Mouse (Mus musculus) embryo, embryonic 10 days (tissue): ENCODE measurements at regions not wholly inside any gene's neighbourhood (a gene's known extent, or its start where the extent isn't known, plus 50 kb on each side); places are given as distances from the start of the nearest gene placed in this dataset.
A peak's percentile ranks its signal among the peaks of the same experiment; 100 is the strongest.

Source experiments
- DNase-seq: peaks from one replicate; pipeline ENCODE4 v3.0.0-alpha.2; 2015; ENCODE audit warnings: low spot score

DNA sequence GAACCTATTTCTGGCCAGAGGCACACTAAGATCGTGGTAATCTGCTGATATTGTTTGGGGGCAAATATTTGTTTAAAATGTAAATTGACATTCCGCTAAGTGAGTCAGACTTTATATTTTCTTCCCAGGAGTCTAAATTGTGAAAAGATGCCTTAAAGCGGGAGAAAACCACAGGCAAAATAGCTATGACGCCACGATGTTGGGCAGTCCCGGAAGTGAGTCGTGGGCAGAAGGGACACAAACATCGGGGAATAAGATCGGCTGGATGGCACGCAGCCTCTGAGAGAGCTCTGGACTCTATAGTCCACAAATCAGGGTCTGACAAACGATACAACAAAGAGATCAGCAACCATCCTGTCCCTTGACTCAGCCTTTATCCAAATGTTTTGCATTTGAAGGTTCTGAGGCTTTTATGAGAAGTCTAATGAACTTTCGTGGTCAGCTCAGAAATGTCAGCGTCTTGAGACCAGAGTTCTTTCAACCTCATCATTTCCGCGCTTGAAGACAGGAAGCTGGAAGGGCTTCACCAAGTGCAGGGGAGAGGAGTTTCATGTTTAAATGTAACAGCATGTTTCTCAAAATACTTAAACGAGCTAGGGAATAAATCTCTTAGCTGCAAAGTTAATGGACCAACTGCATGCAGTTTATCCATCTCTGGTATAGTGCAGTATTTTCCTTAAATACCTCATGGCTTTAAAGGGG, 472.2 kb upstream of the Intu start:
- DNase-seq = no peak

DNA sequence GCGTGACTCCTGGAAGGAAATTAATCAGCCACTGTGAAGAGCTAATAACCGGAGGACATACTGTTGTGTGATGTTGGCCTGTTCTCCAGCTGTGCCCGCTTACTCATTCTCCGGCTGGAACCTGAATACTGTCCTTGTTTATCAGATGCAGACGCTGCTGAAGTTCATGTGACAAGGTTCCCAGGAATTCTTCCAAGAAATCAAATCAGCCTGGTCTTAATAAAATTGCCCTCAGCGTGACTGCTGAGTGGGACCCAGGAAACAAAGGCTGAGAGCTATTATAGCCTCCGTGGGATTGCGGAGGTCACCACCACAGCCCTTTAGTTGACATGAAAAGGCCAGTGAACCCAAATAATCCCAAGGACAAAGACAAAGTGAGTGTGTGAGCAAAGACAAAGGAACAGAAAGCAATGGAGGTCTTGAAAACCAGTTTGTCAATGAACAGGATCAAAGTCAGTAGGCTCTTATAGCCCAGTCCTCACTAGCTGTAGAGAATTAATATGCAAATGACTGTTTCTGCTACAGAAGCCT, 460.9 kb upstream of the Intu start:
- peak; percentile 65 for DNase-seq

DNA sequence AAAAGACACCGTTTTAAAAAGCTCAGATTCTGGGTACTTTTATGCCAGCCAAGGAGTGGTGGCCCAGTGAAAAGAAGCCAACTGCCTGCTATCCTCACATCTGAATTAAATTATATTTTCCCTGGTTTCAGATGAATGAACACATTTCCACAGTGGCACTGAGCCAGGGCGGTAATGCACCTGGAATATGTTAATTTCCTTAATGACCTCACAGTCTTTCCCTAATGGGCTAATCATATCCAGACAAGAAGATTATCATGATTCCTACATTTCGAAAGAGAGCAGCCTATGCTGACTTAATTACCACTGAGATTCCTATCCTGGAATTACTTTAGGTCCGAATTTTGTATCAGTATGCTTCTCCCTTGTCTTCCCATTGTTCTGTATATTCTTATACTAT, 454.3 kb upstream of the Intu start:
- no peak for DNase-seq

DNA sequence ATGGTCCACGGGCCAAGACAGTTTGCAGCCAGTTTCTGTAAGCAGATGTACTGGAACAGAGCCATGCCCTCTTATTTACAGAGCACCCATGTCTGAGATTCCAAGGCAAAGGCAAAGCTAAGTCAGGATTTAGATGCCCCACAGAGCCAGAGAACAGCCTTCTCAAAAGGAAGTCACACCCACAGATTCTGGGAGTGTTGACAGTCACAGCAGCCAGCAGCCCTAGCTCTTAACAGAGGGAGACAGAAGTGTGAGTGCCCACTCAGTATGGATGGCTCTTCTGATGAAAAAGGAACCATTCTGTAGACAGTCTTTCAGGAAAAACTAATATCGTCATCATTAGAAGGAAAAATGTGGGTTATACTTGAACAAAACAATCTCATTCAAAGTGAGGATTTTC, 446.0 kb upstream of the Intu start:
- no peak for DNase-seq

DNA sequence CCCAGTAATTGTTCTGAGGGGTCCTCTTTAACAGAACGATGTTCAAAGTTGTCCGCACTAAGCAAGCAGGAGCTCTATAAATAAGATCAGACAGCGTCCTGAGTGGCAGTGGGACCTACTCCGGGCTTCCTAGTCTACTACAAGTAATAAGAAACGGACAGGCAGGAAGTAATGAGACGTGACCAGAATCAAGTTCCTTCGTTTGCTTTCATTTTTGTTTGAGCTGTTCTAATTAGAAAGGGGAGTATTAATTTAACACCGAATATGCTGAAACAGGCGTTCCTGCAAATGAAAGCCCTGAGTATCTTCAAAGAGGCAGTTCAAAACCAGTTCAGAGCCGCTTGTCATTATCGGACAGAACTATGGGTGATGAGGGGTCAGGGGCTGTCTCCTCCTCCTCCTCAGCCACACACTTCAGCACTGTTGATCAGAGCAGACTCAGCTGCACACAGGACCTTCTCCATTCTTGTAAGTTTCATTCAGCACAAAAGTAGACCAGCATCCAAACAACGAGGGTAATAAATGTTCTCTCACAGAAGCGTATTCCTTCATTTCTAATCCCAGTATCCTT, 439.2 kb upstream of the Intu start:
- DNase-seq = no peak

DNA sequence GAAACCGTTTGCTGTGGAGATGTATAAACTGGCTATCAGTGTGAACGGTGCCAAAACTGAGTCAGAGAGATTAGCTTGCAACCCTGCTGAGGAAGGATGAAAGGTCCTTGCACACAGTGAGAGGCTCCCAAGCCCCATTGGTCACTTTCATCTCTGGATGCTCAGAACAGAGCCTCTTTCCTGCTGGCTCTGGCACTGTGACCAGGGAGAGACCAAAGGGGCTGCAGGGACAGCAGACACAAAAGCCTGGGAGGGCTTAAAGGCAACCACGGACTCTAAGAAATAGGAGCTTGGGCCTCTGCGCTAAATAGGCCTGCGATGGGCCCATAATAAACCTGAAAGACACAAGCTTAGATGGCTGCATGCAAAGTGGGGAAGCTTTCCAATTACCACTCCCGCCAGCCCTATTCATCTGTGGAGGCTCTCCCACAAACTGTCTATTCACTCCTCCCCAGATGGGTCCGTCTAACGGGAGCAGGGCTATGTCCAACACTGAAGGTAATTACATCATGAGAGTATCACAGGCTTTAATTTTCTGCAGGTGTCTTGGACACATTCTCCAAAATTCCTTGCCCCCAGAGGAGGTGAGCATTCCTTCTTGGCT, 438.2 kb upstream of the Intu start:
- no peak for DNase-seq

DNA sequence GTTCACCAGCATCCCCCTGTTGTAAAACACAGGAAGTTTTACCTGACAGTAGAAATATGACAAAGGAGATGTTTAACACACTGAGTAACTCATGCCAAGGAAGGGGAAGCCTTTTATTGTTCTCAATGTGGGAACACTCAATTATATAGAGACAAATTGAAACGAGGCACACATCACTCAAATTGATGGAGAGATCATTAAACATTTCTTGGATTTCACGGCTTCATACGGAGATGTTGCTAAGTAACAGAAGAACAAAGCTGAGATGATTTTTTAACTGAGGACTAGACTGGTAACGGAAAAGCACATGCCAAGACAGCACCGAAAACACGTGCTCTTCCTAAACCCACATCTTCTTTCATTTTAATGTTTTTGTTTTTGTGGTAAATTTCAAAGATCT, 437.0 kb upstream of the Intu start:
- DNase-seq = no peak

DNA sequence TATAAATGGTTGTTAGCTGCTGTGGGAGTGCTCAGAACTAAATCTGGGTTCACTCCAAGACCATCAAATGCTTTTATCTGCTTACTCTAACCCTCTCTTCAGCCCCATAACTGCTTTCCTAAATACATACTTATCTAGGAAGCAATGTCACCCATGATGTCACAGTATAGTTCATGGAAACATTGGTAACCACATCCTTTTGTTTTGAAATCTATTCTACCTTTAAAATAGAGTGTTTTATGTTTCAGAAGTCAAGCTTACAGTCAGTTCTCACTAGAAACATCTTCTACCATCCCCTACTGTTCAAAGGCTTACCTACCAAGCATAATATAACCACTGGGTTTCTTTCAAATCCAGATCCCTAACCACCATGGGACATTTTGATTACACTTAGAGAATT, 436.4 kb upstream of the Intu start:
- DNase-seq = no peak

DNA sequence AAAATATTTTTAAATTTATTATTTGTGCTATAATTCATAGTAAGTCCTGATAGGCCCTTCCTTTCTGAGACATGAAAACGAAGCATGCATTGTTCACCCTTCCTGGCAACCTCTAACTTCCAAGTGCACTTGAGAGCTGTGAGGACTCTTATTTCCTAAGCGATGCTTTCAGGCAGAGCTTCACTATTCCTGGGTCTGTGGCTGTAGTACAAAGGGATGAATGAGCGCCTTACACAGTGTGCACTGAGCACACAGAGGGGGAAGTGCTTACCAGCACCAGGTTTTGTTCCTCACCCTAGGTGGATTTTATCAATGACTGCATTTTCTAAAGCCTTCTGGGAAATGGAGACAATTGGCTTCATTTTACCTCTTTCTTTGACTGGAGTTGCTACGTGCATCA, 428.4 kb upstream of the Intu start:
- peak; percentile 68 for DNase-seq

DNA sequence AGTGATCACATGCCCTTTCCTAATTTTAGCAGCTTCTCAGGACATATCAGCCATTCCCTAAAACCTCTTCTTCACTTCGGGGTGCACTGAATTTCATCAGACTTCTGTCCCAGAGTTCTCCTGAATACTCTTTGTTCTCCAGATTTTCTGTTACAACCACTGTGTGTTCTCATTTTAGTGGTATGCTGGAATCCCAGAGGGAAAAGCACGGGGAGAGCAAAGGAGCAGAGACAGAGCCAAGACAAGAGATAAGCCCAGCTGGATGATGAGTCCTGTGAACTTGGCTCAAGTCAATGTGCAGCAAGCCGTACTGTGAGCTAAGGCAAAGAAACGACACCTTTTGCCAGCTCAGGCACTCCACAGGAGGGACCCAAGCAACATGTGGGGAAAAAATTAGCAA, 416.3 kb upstream of the Intu start:
- no peak for DNase-seq

DNA sequence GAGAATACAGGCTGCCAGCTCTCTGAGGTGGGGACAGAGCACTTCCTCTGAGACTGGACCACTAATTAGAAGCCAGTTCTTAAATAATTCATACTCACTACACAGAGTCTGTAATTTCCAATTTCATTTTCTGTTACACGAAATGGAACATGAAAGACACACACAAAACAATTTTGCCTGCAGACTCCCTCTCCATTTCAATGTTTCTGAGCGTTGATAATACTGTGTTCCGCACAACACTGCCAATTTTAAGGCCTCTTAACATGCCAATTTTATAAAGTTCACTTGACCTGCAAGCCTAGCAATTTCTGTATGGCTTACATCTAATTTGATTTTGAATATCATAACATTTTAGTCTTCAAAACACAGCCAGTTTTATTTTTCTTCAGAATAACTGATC, 412.5 kb upstream of the Intu start:
- no peak for DNase-seq

DNA sequence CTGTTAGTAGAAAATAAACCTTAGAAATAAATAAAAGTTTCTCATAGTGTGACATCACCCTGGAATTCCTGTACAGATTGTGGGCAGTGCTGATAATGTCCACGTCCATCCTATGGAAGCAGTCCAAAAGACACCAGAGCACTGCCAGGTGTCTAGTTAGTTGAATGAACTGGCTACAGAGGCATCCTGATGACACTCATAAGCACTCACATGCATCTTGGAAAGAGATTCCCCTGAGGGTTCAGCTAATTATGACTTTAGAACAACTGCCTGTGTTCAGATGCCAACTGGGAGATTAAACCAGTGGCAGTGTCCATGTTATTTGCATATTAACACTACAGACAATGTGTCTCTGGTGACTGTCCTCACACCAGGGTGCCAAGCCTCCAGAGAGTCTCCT, 411.6 kb upstream of the Intu start:
- no peak for DNase-seq

DNA sequence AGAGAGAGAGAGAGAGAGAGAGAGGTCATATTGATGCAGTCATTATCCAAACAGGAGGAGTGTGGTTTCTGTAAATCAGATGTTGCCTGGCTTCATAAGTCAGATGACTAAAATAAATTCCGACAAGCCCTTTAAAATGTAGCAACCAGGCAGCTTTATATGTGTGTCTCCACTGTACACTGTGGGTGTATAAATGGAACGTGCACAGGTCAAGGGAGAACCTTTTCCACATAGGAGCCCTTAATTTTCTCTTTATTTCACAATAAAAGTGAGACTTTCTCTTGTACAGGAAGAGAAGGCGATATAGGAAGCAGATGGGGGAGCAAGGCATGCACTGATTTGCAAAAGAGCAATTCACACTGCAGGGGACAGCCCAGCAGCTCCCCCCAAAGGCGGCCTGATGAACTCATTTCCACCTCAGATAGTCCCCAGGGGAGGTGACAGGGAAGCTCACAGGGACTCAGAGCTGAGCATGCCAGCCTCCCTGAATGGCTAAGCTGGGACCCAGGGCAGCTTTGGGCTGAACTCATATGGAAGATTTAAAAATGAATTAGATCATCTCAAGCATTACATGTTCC, 410.7 kb upstream of the Intu start:
- peak; percentile 75 for DNase-seq

DNA sequence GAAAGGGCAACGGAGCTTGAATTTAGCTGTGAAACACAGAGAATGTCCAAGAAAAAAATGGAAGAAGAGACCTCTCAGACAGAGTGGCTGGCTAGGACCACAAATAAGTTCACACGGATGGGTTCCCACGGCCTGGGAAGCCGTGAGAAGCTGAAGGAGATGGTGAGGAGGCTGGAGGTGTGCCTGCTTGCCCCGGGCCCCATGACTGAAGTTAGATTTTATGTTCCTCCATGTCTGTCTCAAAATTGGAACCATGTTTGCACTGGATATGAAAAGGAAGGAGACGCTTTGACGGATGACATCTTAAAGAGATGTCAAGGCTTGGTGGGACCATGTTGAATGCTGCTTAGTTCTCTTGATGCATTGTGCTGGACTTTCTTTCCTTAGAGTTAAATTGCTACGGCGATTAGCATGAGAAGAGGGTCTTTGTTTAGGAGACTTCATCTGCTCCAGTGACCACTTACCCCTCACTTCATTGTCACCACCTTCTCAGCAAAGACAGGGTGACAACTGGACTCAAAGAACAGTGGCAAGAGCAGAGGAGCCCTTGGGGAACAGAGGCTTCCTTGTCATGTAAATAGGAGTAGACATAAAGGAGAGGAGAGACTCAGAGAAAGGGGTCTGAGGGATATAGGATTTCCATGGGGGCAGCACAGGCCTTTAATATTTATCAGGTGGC, 407.4 kb upstream of the Intu start:
- peak; percentile 60 for DNase-seq

DNA sequence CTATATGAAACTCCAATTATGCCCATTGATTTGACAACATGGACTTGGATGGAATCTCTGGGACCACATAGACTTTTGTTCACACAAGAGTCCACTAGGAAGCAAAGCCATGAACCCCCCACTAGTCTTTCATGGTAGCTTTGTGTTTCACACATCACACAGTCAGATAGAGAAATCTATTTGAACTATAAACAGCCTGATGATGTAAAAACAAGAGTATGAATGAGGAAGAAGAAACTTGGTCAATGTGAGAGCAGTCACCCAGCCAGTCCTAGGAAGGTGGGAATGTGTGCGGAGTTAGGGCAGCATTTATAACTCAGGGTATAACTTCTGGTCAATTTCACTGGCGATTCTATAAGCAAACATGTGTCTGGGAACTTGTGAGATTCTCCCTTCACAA, 404.2 kb upstream of the Intu start:
- no peak for DNase-seq

DNA sequence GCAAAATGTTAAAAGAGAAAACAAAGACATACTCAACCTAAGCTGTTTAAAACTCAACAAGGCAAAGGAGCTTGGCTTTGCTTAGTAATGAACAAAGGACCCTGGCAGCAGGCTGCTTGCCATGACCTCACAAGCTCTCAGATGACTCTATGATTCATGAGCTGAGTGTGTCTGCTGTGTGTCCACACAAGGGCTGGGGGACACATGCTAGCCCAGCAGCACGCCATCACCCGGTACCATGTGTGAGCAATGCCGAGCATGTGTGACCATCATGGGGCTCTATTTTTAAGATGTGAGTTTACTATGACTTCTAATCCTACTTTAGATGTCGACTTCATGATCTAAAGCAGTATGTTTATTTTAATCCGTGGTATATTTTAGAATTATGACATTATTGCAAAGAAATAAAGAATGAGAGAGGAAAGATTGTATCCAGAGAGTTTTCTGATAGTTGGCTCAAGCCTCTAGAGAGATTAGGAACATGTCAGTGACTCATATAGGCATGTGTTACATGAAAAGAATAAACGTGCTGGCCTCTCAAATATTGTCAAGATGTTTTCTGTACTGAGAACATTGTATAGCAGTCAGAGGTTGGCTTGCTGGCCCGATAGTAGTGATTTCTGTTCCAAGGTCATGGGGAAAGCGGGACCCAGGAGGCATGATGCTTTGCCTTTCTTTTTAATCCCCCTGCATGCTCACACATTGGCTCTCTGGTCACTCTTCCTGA, 400.1 kb upstream of the Intu start:
- no peak for DNase-seq

DNA sequence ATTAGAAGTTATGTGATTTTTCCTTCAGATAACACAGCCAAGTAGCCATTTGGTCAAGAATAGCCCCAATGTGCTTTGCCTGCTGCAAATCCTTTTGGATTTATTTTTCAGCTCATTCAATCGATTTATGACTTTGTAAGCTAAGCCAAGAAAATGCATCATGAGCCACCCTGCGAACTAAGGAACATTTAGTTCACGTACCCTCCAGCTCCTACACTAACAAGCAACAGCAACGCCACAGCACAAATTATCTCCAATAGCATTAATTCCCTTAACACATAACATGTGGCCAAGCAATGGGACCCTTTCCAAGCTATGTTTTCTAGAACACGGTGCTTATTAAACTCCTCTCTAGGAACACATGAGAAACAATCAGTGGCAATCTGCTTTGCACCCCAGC, 392.4 kb upstream of the Intu start:
- no peak for DNase-seq

DNA sequence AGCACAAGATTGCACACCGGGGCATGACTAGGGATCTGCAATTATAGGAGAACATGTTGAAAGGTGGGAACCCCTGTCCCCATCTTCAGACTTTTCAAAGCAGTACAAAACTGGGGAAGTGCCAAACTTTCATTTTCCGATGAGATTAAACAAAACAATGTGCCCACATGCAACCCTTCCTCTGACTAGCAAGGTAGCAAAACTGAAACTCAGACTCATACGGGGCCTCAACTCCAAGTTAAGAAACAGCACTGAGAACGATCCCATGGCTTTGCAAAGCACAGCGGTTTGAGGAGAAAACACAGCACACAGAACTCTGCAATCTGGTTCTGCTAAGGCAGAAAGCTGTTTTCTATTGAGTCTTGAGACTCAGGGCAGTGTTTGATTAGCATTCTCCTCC, 388.9 kb upstream of the Intu start:
- no peak for DNase-seq

DNA sequence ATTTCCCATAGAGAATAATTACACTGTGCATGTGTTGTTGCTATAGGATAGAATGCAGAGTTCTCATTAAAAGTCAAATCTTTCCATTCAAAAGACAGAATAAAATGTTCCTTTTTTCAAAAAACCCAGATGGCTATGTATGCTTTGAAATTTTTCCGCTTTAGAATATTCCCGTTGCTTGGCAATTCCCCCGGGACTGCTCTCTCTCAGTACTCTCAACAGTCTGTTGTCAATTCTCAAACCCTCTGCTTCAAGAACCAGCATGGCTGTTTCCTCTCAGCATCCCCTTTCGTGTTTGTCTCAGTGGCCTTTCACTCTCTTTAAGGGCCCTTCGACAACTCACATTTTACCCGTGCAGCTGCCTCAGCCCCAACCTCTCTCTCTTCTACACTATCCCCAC, 372.5 kb upstream of the Intu start:
- DNase-seq = no peak

DNA sequence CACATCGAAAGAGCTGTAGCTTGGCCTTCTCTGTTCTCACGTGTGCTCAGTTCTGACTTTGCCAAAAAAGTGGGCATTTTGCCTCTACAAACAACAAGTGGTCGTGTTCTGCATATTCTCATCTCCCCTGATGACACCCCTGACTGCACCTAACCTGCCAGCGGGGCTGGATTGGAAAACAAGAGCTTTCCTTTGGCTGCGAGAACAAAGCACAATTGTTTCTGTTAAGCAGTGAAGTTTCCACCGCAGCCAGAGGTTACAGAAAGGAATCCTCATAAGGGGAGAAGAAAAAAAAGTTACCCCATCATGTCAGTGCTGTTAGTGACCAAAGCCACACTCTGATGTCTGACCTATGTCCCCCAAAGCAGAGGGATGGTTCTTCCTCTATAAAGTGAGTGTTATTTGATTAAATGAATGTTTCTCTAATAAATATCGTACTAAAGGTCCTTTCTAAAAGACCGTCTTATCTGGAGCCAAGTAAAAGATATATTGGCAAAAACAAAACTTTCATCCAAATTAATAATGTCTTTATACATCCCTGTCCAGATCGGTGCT, 371.4 kb upstream of the Intu start:
- DNase-seq = no peak

DNA sequence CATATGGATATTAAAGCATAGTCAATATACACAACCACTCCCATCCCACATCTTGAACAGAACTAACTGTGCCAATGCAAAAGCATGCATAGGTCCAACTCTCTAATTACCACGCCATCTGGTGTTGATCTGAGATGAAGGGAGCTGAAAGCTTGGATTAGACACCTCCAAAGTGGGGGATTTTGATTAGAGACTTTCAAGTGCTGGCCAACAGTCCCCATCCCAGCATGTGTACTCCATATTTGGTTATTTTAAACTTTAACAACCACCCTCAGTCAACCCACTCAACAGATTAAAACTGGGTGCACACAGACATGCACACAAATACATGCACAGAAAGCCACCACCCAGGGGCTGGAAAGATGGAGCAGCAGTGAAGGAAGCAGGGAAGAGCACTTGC, 366.9 kb upstream of the Intu start:
- no peak for DNase-seq
